Mouse (Mus musculus) bone marrow, adult 2 months (tissue): ENCODE results near the gene Ispd. TPM values are rescaled to one million over a fixed set of nuclear protein-coding genes. Genes with fewer than 3 reads are reported as not detected.

ENCODE experiments used
- H3K27ac ChIP-seq: fragments of 200-500 bp; 2 replicates; pipeline ENCODE4 v1.5.1; 2012; ENCODE audit warnings: low read depth, mild to moderate bottlenecking, control low read depth, inconsistent platforms, low read length; ENCODE audit not compliant: control insufficient read depth, poor library complexity, insufficient read depth
- H3K4me1 ChIP-seq: fragments of 200-500 bp; 2 replicates; pipeline ENCODE4 v1.6.1; 2011; ENCODE audit warnings: low read length; ENCODE audit not compliant: control insufficient read depth, insufficient read depth
- H3K4me3 ChIP-seq: fragments of 200-500 bp; replicated peaks from 2 replicates; pipeline ENCODE3; 2011; ENCODE audit warnings: mild to moderate bottlenecking, low read depth, low read length, control low read depth; ENCODE audit not compliant: control insufficient read depth
- CTCF ChIP-seq: fragments of 200-500 bp; IDR thresholded peaks from 2 replicates; pipeline ENCODE4 v1.5.1; 2011; ENCODE audit warnings: low read length, control low read depth; ENCODE audit not compliant: control insufficient read depth, insufficient read depth
- POLR2A ChIP-seq: fragments of 200-500 bp; IDR thresholded peaks from 2 replicates; pipeline ENCODE4 v1.6.1; 2011; ENCODE audit warnings: low read depth, mild to moderate bottlenecking, control low read depth, low read length, borderline replicate concordance; ENCODE audit not compliant: control insufficient read depth
- WGBS: fragments of 180-500 bp; shearing (Covaris S2); methylation state at CpG from one replicate; pipeline ENCODE4 v1.1.7; 2018; 5-methylcytosine and 5-hydroxymethylcytosine counted together
- polyA plus RNA-seq: library from polyadenylated mRNA; stranded (reverse); fragments of >200 nt; gene quantifications from 2 replicates; pipeline ENCODE4 v1.2.4, GENCODE M21; 2011; ENCODE audit warnings: low replicate concordance; ENCODE audit not compliant: missing spikeins, insufficient read depth, insufficient read length

Gene Ispd
- polyA plus RNA-seq, 1 experiment, result 0.75 TPM

DNA sequence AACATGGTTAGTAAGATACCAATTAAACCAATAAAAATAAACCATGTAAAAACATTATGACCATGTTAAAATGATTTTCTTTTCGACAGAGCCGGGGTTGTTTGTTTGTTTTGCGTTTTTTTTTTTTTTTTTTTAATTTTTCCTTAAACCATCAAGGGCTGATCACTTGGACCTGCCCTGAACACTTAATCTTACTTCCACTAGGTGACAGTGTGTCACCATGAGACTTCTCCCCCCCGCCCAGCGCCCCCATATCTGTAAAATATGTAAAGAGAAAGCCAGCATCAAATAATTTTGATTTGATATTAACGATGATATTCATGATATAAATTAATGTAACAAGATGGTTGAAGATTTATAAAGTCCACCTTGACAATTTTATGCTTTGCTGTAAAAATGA lies 300.5 kb downstream of the Ispd start:
- Histone ChIP-seq H3K4me1 (no peaks in the 10 kb centered on the region), H3K4me3 (no peak overlapping the region), H3K27ac (no peak overlapping the region)
- TF ChIP-seq CTCF, result no peak
- TF ChIP-seq POLR2A, result no peak
- 71% methylated on average over 6 of the region's 6 CpGs for WGBS

DNA sequence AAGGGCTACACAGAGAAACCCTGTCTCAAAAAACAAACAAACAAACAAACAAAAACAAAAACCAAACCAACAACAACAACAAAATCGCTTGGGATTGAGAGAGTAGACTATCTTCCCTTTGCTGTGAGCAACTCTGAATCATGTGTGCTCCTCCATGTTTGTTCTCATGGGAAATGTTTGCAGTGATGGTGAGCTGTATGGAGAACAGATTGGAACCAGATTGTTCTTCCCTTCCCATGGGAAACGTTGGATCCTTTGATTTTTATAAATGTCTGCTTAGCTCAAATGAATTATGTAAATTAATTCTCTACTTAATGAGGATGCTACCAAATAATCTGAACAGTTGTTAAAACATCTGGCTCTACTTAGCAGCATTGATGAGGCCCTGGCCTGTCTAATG lies 312.8 kb downstream of the Ispd start:
- no peak overlapping the region for H3K27ac ChIP-seq
- TF ChIP-seq CTCF, result no peak
- no peaks in the 10 kb centered on the region for H3K4me1 ChIP-seq
- H3K4me3 ChIP-seq, result no peak overlapping the region
- WGBS, result 73% methylated on average over 2 of the region's 2 CpGs

DNA sequence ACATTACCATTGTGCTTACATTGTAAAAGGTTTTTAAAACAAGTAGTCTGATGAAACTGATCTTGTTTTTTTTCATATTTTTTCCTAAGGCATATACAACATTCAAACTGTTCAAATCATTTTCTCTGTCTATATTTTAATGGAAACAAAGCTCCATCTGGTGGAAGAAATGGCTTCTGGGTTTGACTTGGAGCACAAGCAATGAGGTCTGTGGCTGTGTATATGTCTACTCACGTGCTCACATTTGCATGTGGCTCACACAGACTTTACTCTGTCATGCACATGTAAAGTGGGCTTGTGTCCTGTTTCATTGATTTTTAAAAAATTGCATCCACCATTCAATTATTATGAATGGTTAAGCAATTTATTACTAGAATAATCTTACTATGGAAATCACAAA lies 323.1 kb downstream of the Ispd start:
- TF ChIP-seq CTCF, result no peak
- TF ChIP-seq POLR2A, result no peak

DNA sequence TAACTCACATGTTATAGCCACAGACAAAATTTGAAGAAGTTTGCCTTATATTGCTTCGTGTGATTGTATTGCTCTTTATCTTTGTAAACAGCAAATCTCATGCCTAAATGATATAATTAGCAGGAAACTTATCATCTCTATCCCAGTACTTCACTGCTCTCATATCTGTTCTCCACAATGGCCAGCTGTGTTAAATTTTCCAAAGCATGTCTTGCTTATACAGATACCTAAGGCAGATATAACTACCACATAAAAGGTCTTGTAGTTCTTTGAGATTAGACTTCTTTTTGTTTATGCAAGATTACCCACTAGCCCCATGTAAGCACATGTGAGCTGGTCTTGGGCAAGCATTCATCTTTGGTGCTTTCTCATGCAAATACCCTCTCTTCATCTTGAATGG lies 327.6 kb downstream of the Ispd start:
- Histone ChIP-seq H3K4me1 (no peaks in the 10 kb centered on the region), H3K27ac (no peak overlapping the region), H3K4me3 (no peak overlapping the region)
- WGBS, result 55% methylated on average over 1 of the region's 1 CpGs
- no peak for TF ChIP-seq POLR2A
- no peak for TF ChIP-seq CTCF

More for the DNA sequence above, 323.1 kb downstream of the Ispd start:
- no peak overlapping the region for H3K4me3 ChIP-seq
- no peaks in the 10 kb centered on the region for H3K4me1 ChIP-seq
- H3K27ac ChIP-seq, result no peak overlapping the region
- WGBS, result 45% methylated on average over 1 of the region's 1 CpGs

DNA sequence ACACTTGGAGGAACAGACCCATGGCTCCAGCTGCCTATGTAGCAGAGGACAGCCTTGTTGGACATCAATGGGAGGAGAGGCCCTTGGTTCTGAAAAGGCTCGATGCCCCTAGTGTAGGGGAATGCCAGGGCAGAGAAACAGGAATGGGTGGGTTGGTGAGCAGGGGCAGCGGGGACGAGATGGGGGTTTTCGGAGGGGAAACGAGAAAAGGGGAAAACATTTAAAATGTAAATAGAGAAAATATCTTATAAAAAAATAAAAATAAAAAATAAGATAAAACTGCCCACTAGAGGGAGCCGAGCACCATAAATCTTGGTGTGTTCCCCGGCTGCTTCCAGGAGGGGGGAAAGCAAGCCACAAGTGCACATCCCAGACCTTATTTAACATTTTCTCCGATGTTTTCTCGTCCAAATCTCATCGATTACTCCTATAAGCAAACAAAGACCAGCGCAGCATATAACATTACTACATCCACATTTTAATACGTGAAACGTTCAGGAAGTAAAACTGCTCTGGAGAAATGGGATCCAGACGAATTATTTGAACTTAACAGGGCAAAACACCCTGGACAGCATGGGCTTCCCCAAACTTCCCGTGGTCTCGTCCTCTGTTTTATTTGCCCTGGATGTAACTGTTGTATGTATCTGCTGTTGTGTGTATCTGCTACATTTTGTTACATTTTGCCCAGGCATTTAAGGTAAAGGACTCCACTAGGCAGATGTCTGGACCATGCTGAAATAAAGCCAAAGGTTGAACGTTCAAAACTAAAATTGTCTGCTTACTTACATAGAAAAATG lies 332.8 kb downstream of the Ispd start:
- Histone ChIP-seq H3K27ac (no peak overlapping the region), H3K4me3 (no peak overlapping the region), H3K4me1 (no peaks in the 10 kb centered on the region)
- WGBS, result 16% methylated on average over 17 of the region's 17 CpGs
- no peak for TF ChIP-seq POLR2A
- TF ChIP-seq CTCF, result peak; percentile 21; the same call in 1 of the 2 replicates

DNA sequence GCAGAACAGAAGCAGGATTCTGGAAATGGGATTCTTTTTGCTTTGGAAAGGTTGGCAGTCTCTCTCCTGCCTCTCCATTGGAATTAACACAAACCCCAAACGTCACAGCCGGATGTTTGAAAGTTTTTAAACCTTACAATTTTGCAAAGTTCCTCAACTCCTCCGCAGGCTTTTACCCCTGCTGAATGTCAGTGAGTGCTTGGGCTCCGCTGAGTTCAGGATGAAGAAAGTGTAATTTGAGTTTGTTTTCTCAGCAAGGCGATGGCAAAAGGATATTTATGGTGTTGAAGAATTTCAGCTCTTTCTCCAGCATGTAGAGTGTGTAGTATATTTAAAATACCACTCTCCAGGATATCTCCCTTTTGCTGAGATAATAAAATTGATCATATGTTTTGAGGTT lies 336.3 kb downstream of the Ispd start:
- TF ChIP-seq CTCF (no peak), POLR2A (no peak)

DNA sequence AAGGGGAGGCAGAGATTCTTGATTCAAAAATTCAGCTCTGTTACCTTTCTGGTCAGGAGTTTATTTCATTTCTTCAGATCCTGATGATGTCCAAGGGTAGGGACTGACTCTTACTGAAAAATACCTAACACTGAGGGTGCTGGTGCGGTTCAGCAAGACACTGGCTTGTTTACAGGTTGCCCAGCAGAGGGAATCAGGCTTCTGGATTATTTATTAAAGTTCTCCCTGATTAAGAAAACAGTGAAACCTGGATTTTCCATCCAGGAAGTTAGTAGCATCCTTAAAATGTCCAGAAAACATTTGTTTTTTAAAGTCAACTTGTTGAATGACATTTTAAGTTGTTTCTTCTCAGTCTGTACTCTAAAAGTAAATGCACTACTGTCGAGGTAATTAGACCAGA lies 337.2 kb downstream of the Ispd start:
- 71% methylated on average over 2 of the region's 2 CpGs for WGBS
- H3K4me1 ChIP-seq, result no peaks in the 10 kb centered on the region
- H3K27ac ChIP-seq, result no peak overlapping the region
- no peak overlapping the region for H3K4me3 ChIP-seq
- TF ChIP-seq POLR2A (no peak), CTCF (no peak)

More for the DNA sequence above, 336.3 kb downstream of the Ispd start:
- WGBS, result 82% methylated on average over 5 of the region's 5 CpGs
- Histone ChIP-seq H3K27ac (no peak overlapping the region), H3K4me1 (no peaks in the 10 kb centered on the region), H3K4me3 (no peak overlapping the region)

DNA sequence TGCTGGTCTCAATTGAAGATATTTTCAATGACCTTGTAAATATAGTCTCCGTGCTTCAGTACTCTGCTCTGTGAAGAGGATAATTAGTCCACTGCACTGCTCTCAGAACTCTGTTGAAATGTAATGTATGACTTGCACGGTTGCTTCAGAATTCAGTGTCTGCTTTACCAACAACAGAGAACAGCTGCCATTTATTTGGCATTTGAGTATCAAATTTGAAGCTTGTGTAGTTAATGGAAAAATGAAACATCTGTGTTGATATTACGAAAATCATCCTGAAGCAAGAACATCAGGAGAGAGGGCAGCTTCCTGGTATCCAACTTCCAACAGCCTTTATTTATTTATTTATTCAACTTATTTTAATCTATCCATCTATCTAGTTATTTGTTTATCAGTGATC lies 337.8 kb downstream of the Ispd start:
- WGBS, result 79% methylated on average over 3 of the region's 3 CpGs
- TF ChIP-seq POLR2A, result no peak
- no peak for TF ChIP-seq CTCF
- no peaks in the 10 kb centered on the region for H3K4me1 ChIP-seq
- no peak overlapping the region for H3K4me3 ChIP-seq
- no peak overlapping the region for H3K27ac ChIP-seq

DNA sequence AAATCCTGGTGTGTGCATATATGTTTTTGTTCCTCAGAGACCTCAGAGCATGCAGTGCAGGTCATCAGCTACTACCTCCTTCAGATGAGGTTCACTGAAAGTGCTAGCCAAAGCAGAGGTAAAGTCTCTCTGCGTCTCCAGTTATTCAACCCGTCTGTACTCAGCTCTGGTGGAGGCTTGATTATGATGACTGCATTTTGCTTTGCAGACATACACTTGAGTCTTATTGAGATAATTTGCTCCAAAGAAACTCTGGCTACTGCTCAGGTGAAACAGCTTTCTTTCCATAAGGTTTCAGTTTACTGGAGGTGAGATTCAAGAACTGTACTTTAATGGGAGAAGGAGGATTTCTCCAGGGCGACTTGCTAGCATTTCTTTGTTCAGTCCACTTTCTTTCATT lies 339.5 kb downstream of the Ispd start:
- Histone ChIP-seq H3K4me1 (no peaks in the 10 kb centered on the region), H3K27ac (no peak overlapping the region), H3K4me3 (no peak overlapping the region)
- no peak for TF ChIP-seq POLR2A
- no peak for TF ChIP-seq CTCF
- 86% methylated on average over 3 of the region's 3 CpGs for WGBS

DNA sequence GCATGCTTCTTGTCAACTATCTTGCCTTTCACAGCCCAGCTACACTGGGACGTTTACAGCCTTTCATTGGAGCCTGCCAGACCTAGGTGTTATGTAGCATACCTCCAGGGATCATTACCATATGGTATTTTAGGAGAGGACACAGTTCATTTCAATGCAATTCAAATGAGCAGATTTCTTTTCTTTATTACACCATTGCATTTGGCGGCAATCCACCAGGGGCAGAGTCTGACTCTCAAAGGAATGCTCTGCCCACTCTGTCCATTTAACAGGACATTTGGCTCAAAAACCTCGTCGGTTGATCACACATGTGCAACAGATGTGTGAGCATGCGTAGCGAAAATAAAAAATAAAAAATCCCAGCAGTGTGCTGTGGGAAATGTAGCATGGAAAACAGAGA lies 340.0 kb downstream of the Ispd start:
- H3K4me1 ChIP-seq, result no peaks in the 10 kb centered on the region
- no peak overlapping the region for H3K27ac ChIP-seq
- 82% methylated on average over 6 of the region's 6 CpGs for WGBS
- H3K4me3 ChIP-seq, result no peak overlapping the region
- TF ChIP-seq POLR2A (no peak), CTCF (no peak)
